Mouse (Mus musculus) liver, adult 2 months (tissue): ENCODE results near the gene Plpp7. TPM values are rescaled to one million over a fixed set of nuclear protein-coding genes. Genes with fewer than 3 reads are reported as not detected.

Experiments
- DNase-seq: peaks from one replicate; pipeline ENCODE4 v3.0.0-alpha.2; 2011; ENCODE audit warnings: low read depth, low spot score; ENCODE audit errors: extremely low read depth
- H3K27ac ChIP-seq: fragments of 200-500 bp; replicated peaks from 2 replicates; pipeline ENCODE4 v1.5.1; 2012; ENCODE audit warnings: low read depth, mild to moderate bottlenecking, control low read depth, inconsistent platforms, low read length; ENCODE audit not compliant: insufficient read depth
- H3K27me3 ChIP-seq: fragments of 200-500 bp; 2 replicates; pipeline ENCODE4 v1.6.1; 2012; ENCODE audit warnings: mild to moderate bottlenecking, moderate library complexity, low read length, inconsistent platforms; ENCODE audit not compliant: control insufficient read depth, insufficient read depth
- H3K36me3 ChIP-seq: fragments of 200-500 bp; 2 replicates; pipeline ENCODE4 v1.6.1; 2012; ENCODE audit warnings: low read length, inconsistent platforms; ENCODE audit not compliant: control insufficient read depth, insufficient read depth
- H3K4me1 ChIP-seq: fragments of 200-500 bp; 2 replicates; pipeline ENCODE4 v1.6.1; 2011; ENCODE audit warnings: low read length; ENCODE audit not compliant: control insufficient read depth, insufficient read depth
- H3K4me3 ChIP-seq: fragments of 200-500 bp; 2 replicates; pipeline ENCODE4 v1.5.1; 2011; ENCODE audit warnings: low read depth, mild to moderate bottlenecking, control low read depth, low read length, moderate library complexity; ENCODE audit not compliant: insufficient read depth
- H3K79me2 ChIP-seq: fragments of 200-500 bp; 2 replicates; pipeline ENCODE4 v1.6.1; 2012; ENCODE audit warnings: inconsistent platforms, mild to moderate bottlenecking, low read length, moderate library complexity; ENCODE audit not compliant: control insufficient read depth, insufficient read depth
- H3K9ac ChIP-seq: fragments of 200-500 bp; 2 replicates; pipeline ENCODE4 v1.6.1; 2012; ENCODE audit warnings: low read depth, mild to moderate bottlenecking, control low read depth, inconsistent platforms, low read length
- CTCF ChIP-seq: fragments of 200-500 bp; IDR thresholded peaks from 2 replicates; pipeline ENCODE4 v1.5.1; 2011; ENCODE audit warnings: low read depth, low read length, control low read depth
- POLR2A ChIP-seq: fragments of 200-500 bp; IDR thresholded peaks from 2 replicates; pipeline ENCODE4 v1.6.1; 2011; ENCODE audit warnings: low read length, control low read depth; ENCODE audit not compliant: insufficient read depth; ENCODE audit errors: extremely low read depth
- WGBS: fragments of 180-500 bp; shearing (Covaris S2); methylation state at CpG from one replicate; pipeline ENCODE4 v1.1.7; 2018; 5-methylcytosine and 5-hydroxymethylcytosine counted together
- polyA plus RNA-seq: library from polyadenylated mRNA; depleted of rRNA; stranded (reverse); fragments of >200 nt; gene quantifications from 2 replicates; pipeline ENCODE4 v1.2.3, GENCODE M21; 2012
- total RNA-seq: library from RNA; depleted of rRNA; stranded (reverse); fragments of >200 nt; gene quantifications from 2 replicates; pipeline ENCODE4 v1.2.3, GENCODE M21; 2014

The Plpp7 gene
- total and polyA plus RNA-seq, 2 experiments, result 0.37 to 2.3 TPM

- Histone ChIP-seq H3K4me3 (no peak overlapping the region), H3K36me3 (no peaks in the 10 kb centered on the region), H3K27me3 (no peaks in the 10 kb centered on the region), H3K9ac (no peak overlapping the region), H3K27ac (no peak overlapping the region), H3K79me2 (no peaks in the 10 kb centered on the region), H3K4me1 (no peaks in the 10 kb centered on the region)
- 87% methylated on average over 6 of the region's 6 CpGs for WGBS
- TF ChIP-seq POLR2A (no peak), CTCF (no peak)
- DNase-seq, result no peak
These were observed 35.0 kb upstream of the Plpp7 start for GRCm38 (mm10) chr2:32060228-32060805.

GRCm38 (mm10) chr2:32061189-32061588, 34.1 kb upstream of the Plpp7 start:
- no peak overlapping the region for H3K9ac ChIP-seq
- no peak overlapping the region for H3K27ac ChIP-seq
- WGBS, result 78% methylated on average over 2 of the region's 2 CpGs
- H3K4me1 ChIP-seq, result no peaks in the 10 kb centered on the region
- no peaks in the 10 kb centered on the region for H3K79me2 ChIP-seq
- H3K4me3 ChIP-seq, result no peak overlapping the region
- DNase-seq, result no peak
- H3K27me3 ChIP-seq, result no peaks in the 10 kb centered on the region
- no peaks in the 10 kb centered on the region for H3K36me3 ChIP-seq
- TF ChIP-seq POLR2A, result no peak

GRCm38 (mm10) chr2:32061722-32062505, 33.4 kb upstream of the Plpp7 start:
- WGBS, result 79% methylated on average over 12 of the region's 12 CpGs
- no peak for TF ChIP-seq POLR2A
- TF ChIP-seq CTCF, result no peak
- Histone ChIP-seq H3K4me3 (no peak overlapping the region), H3K9ac (no peak overlapping the region), H3K4me1 (no peaks in the 10 kb centered on the region), H3K36me3 (no peaks in the 10 kb centered on the region), H3K27ac (no peak overlapping the region), H3K79me2 (no peaks in the 10 kb centered on the region), H3K27me3 (no peaks in the 10 kb centered on the region)
- no peak for DNase-seq

- H3K9ac ChIP-seq, result no peak overlapping the region
- TF ChIP-seq POLR2A, result no peak
- TF ChIP-seq CTCF, result no peak
- no peaks in the 10 kb centered on the region for H3K27me3 ChIP-seq
- H3K4me3 ChIP-seq, result no peak overlapping the region
- no peak for DNase-seq
- no peaks in the 10 kb centered on the region for H3K79me2 ChIP-seq
- H3K27ac ChIP-seq, result no peak overlapping the region
- no peaks in the 10 kb centered on the region for H3K36me3 ChIP-seq
- no peaks in the 10 kb centered on the region for H3K4me1 ChIP-seq
- WGBS, result 93% methylated on average over 15 of the region's 15 CpGs
These were observed 32.5 kb upstream of the Plpp7 start for GRCm38 (mm10) chr2:32062626-32063410.

DNA sequence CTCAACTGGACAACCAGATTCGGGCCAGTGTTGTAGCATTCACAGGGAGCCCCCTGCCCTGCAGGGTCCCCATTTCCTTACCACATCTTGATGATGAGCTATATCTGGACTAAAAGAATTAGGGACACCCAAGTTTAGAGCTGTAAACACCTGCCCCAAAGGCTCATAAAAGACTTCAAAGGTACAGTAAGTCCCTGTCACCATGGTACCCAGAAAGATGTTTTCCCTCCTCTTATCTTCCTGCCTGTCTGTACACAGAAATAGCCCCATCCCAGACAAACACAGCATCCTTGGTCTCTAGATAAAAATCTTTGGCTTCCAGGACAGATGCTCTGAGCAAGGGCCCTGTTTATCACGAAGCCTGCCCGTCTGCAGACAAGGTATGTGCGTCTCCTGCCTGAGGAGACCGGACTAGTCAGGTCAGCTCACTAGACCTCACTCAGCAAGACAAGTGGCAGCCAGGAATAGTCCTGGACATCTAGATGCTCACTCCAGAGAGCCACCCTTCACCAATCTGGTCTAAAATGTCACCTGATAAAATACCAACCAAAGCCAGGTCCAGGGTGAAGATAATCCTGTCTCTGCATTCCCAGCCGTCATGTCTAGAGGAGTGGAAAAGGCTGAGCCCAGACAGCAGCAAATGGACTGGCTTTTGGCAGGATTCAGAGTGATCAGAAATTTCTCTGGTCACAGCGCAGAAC, 31.7 kb upstream of the Plpp7 start:
- no peak for TF ChIP-seq POLR2A
- TF ChIP-seq CTCF, result no peak
- no peak for DNase-seq
- H3K27me3 ChIP-seq, result no peaks in the 10 kb centered on the region
- 88% methylated on average over 7 of the region's 7 CpGs for WGBS
- no peak overlapping the region for H3K27ac ChIP-seq
- no peak overlapping the region for H3K4me3 ChIP-seq
- H3K79me2 ChIP-seq, result no peaks in the 10 kb centered on the region
- no peaks in the 10 kb centered on the region for H3K36me3 ChIP-seq
- H3K4me1 ChIP-seq, result no peaks in the 10 kb centered on the region
- H3K9ac ChIP-seq, result no peak overlapping the region
